Mouse (Mus musculus) c-Kit-positive CD71-positive TER-119-negative erythroid progenitor cells, embryonic 14.5 days (primary cell): ENCODE results near the gene Sergef.

Source experiments
- DNase-seq: peaks from one replicate; pipeline ENCODE4 v3.0.0-alpha.2; 2013; ENCODE audit warnings: low read depth

Sergef gene

GRCm38 (mm10) chr7:46447473-46448165 lies 192.0 kb downstream of the Sergef start:
- DNase-seq, result no peak

DNA sequence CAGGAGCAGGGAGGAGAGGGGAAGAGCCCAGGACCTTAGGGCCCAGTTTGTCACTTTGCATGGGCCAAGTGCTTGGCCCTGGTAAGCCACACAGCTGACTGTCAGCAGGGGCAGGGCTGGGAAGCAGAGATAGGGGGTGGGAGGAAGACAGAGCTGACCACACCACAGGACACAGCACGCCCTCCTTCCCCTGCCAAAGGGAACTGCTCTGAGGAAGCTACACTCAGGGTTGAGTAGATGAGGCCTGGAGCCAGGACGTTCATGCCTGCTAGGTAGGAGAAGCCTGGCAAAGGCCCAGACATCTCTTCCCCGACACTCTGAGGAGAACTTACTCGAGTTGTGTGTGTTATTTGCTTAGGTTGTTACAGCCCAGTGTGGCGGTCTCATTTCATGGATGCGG lies 193.7 kb downstream of the Sergef start:
- no peak for DNase-seq

GRCm38 (mm10) chr7:46443163-46443562 lies 196.4 kb downstream of the Sergef start:
- no peak for DNase-seq

DNA sequence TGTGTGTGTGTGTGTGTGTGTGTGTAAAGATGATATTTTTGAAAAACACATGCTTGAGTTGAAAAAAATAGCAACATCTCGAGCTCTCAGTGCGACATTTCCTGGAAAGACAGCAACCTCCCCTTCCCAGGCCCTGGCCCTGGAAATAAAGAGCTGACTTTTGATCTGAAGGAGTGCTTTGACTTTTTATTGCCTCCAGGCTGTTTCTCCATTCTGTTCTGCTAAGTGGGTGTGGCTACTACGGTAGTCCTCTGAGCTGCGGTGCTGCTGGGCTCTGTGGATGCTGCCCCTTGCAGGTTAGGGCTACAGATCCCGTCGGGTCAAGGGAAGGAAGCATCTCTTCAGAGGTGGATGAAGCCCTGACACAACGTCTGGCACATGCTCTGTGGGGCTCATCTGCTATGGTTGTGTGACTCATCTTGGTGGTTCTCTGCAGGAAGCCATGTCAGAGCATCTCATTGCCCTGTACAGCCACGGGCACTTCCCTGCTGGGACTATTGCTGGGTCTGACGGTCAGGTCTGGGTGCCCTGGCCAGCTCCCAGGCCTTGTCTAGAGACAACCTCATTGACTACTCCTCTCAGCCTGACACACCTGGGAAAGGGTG lies 201.0 kb downstream of the Sergef start:
- DNase-seq, result no peak

DNA sequence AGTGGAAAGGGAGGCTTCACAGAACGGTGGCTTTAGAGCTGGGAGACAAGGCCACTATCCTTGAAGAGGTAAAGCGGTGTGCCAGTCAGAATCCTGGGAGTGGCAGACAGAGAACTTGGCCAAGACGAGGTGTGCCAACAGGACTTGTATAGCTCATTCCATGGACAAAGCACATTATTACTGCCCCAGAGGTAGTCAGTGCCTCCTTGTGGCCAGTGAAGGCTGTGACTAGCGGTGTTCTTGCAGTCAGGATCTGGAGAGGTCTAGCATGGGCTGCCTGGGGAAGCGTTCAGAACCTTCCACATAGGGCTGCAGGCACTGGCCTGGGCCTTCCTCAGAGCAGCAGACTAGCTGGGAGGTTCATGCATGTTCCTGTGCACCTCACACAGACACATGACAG lies 203.8 kb downstream of the Sergef start:
- DNase-seq, result no peak

GRCm38 (mm10) chr7:46433874-46434273 lies 205.7 kb downstream of the Sergef start:
- no peak for DNase-seq

GRCm38 (mm10) chr7:46425012-46425411 lies 214.6 kb downstream of the Sergef start:
- no peak for DNase-seq

- no peak for DNase-seq
Observed at GRCm38 (mm10) chr7:46423951-46424350, 215.7 kb downstream of the Sergef start.

GRCm38 (mm10) chr7:46422764-46423412 lies 216.7 kb downstream of the Sergef start:
- peak; percentile 4 for DNase-seq

DNA sequence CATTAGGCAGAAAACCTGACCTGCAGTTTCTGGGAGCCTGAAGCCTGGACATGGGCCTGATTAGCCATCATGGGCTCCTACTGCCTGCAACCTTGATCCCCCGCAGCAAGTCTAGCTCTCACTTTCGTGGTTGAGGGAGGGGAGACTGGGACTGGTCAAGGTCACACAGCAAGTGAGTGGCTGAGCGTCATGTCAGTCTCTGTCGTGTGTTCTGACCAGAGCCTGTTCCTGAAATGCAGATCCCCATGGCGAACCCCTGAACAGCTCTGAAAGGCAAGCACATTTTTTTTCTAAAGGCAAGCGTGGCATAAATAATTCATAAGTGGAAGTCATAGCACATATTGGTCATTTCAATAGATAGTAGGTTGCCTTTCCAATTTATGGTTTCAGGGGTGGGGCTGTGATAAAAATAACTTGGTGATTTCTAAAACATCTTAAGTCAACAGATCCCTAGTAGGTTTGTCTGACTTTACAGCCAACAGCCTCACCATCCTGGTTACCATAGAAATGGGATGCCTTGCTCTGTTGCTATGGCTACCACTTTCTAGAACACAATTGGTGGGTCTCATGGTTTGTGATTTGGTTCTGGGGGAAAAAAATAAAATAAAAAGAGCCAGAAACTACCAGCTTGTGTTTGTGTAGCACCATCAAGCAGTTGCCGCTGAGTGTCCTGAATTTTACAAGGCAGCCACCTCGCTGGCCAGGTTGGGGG lies 217.4 kb downstream of the Sergef start:
- DNase-seq, result no peak

- DNase-seq, result no peak
Observed at GRCm38 (mm10) chr7:46421535-46421934, 218.1 kb downstream of the Sergef start.

DNA sequence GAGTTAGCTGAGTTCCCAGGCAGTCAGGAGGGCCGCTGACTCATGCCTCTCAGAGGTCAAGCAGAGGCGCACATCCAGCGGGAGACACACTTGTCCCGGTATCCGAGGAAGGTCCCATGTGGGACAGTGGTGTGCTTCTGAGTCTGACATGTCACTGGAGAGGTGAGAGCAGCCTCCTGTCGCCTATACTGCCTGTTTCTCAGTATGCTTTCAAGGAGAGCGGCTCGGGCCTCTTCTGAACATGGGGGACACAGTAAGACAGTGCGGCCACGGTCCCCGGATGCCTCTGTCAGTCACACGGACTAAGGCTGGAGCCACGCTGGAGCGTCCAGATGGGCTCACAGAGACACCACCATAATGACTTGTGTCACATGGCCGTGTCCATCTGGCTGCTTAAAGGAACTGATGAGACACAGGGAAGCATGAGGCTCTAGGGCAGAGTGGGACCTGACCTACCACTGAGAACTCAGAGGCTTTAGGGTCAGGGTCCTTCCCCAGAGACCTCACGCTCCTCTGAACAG lies 221.4 kb downstream of the Sergef start:
- no peak for DNase-seq

GRCm38 (mm10) chr7:46417467-46417866 lies 222.1 kb downstream of the Sergef start:
- no peak for DNase-seq

- no peak for DNase-seq
Observed at GRCm38 (mm10) chr7:46415818-46416425, 223.7 kb downstream of the Sergef start.

GRCm38 (mm10) chr7:46413959-46414725 lies 225.5 kb downstream of the Sergef start:
- no peak for DNase-seq

DNA sequence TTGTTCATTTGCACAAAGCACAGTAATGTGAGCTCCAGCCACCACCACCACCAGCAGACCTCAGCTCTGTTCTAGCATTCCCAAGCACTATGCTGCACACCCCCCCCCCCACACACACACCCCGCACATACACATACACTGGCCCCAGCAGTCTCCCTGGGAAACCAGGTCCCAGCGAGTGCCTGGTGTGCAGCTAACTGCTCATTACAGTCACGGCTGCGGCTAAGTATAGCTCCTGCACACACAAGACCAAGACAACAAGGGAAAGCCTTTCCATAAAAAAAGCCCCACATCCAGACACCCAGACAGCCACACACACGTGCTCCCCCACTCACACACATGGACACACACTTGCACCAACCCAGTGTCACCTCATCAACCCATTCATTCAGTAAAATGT lies 226.8 kb downstream of the Sergef start:
- DNase-seq, result no peak

DNA sequence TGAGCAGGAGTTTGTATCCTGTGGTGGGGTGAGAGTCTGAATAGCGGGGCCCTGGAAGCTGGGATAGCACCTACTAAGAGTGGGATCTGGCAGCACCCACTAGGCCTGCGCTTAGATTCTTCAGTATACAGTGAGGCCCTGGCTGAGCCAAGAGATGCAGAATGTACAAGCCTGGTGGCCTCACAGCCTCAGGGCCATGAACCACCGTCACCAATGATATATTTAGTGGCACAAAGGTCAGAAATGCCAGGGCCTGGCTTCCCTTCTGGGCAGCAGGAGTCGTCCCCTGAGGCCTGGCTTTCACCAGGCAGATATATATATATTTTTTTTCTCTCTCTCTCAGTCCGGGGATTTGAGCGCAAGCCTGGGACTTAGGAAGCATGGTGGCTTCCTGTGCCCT lies 228.9 kb downstream of the Sergef start:
- no peak for DNase-seq

GRCm38 (mm10) chr7:46409204-46409789 lies 230.3 kb downstream of the Sergef start:
- DNase-seq, result no peak

GRCm38 (mm10) chr7:46408606-46409005 lies 231.0 kb downstream of the Sergef start:
- DNase-seq, result no peak

- DNase-seq, result no peak
Observed at GRCm38 (mm10) chr7:46404756-46405155, 234.9 kb downstream of the Sergef start.
